Mouse (Mus musculus): ENCODE results near the gene Gm12569.
A peak's percentile ranks its signal among the peaks of the same experiment; 100 is the strongest.

Gene Gm12569

DNA sequence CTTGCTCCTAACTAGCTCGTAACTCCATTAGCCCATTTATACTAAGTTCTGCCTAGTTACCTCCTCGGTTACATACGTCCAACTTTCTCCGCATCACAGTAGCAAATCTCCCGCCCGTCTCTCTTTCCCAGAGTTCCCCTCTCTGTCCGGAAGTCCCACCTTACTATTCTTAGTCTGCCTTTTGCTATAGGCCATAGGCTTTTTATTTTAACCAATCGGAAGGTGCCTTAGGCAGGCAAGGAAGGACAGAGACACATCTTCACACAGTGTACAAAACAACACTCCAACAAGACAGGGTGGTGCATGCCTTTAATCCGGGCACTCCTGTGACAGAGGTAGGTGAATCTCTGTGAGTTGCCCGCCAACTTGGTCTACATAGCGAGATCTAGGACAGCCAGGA, at the start of gene Gm12569:
Gene Gm12569 (plus strand): TSS at position 166 of the 400 bp plus-strand sequence.
- DNase-seq (ENCODE audit: low spot score in 2 of 2) = no peak

DNA sequence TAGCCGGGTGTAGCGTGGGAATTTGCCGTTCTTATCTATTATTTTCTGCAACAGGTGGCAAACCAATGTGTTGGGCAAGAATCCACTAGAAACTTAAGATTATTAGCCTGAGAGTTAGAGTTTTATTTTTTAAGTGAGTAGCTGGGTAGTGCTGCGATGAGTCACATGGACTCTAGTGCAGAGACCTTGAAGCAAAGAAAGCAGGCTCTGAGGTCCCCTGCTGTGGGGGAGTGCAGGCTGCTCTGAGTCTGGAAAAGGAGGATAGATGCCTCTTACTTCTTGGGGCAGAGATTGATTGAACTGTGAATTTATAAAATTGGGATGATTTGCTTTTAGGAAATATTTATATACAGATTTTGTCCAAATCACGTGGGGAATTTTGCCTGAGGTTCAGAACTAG, 17.5 kb upstream of the Gm12569 start:
- no peak for DNase-seq (ENCODE audit: low spot score in 2 of 2)

DNA sequence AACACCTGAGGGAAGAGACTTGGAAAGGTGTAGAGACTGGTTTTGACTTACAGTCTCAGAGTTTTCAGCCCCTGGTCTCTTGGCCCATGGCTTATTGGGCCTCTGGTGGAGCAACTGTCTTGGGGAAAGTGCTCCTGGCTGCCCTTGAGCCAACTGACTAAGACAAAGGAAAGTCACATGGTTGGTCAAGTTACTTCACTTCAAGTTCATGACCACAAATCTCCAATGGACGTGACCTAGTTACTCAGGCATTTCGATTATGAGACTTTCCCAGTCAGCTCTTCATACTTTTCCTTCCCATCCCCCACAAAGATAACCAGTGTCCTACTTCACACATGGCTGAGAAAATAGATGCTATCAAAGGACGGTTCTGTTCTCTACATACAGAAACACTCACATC, 12.5 kb upstream of the Gm12569 start:
- no peak for DNase-seq (ENCODE audit: low spot score in 2 of 2)

DNA sequence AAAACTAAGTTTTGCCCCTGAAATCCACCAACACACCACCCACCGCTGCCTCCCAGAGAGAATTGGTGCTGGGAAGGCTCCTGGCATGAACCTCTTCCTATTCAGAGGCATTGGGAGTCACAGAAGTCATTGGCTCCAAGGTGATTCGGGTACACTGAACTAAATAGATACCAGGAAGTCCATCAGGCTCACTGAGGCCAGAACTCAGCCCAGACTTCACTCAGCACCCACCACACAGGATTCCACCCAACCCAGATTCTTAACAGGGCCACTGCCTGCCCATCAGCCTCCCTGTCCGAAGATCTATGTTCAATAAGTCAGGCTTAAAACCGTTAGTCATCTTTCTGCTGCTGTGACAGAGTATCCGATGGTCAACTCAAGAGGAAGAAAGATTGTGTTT, 8.8 kb upstream of the Gm12569 start:
- no peak for DNase-seq (ENCODE audit: low spot score in 2 of 2)

DNA sequence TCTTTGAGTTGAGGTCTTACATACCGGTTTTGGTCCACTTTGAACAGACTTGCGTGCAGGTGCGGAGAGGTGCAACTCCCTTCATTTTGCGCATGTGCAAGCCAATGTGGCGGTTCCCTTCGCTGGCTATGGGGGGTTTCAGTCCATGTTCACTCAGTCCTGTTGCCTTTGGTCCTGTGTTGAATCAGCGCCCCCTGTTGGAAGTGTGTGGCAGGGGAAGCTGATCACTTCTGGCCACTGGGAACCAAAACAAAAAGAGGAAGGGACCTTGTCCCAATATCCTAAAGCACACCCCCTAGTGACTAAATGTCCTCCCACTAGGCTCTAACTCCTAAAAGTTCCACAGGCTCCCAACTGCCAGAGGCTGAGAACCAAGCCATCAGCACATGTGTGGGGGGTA, 6.3 kb upstream of the Gm12569 start:
- no peak for DNase-seq (ENCODE audit: low spot score in 2 of 2)

DNA sequence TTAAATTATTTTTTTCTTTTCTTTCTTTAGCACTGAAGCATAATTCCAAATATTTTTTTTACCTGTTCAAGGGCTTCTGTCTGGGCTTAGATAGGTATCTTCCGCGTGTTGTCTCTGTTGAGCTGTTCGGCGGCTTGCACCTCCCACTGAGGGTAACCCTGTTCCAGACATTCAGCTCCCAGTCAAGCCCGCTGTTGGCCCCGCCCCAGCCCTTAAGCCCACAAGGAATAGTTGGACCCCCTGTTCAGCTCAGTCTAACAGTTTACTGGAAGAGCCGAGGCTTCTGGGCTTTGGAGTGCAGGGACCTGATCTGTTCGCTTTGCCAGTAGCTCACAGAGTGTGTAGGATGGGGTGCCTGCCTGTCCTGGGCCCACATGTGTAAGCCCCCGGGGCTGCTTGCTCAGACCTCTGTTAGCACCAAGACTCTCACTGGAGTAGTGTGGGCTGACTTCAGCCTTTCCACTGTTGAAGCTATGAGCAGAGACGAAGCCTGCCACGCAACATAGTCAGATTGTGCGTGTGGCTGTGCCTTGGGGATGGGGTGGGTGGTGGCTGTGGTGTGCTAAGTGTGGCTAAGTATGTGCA, 785 bp upstream of the Gm12569 start:
- no peak for DNase-seq (ENCODE audit: low spot score in 2 of 2)

DNA sequence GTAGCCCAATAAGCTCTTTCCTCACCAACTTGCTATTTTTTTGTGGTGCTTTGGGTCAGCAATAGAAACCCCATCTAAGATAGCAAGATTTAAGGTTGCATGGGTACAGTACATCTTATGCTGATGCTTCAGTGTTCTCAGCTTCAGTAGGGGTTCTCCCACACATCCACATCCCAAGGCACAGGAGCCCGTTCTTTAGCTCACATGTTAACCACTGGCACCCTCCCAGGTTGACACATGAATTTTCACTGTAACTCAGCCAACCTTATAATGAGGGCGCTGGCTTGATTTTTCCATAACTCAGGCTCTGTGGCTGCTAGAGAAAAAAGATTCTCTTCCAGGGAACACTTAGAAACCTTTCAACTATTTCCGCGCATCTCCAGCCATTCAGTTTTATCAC, 6.8 kb downstream of the Gm12569 start:
- DNase-seq (ENCODE audit: low spot score in 2 of 2) = peak; percentile 62 to 75

DNA sequence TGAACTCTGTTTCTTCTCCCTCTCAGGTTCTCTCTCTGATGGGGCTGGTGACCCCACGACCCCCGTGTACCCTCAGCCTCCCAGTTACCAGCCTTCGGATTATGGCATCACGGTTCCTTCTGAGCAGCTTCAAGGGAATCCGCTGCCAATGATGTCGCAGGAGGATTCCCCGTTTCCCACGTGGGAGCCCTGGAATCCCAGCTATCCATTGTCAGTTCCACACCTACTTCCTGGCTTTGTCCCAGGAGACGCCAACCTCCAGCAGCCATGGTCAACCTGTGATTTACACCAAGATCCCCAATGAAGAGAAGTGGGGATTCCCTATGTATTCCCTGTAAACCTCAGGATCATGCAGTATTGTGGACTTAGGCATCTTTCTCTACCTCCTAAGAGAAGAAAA, 14.4 kb downstream of the Gm12569 start:
- no peak for DNase-seq (ENCODE audit: low spot score in 2 of 2)

DNA sequence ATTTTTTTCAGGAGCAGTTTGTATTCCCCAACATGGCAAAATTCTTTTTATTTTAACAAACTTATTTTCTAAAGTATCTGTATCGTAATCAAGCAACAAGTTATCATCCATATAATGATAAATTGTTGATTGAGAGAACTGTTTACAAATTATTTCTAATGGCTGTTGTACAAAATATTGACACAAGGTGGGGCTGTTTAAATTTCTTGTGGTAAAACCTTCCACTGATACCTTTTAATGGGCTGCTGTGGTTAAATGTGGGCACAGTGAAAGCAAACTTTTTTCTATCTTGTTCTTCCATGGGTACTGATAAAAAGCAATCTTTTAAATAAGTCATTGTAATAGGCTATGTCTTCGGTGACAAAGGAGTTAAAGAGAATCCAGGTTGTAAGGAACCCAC, 22.6 kb downstream of the Gm12569 start:
- DNase-seq (ENCODE audit: low spot score in 2 of 2) = no peak

DNA sequence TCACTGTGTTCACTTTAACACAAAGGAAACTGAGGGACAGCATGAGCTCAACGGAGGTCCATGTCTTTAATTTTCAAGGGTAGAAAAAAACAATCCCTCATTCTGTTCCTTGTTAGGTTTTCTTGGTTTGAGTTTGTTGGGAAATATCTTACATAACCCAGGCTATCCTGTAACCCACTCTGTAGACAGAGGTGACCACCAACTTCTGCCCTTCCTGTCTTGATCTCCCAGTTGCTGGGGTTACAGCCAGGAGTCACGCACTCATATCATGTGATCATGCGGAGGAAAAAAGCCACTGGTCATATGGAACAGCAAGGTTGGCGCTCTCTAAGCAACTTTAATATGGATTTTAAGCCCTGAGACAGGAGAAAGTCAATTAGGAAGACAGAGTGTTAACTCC, 36.7 kb downstream of the Gm12569 start:
- DNase-seq (ENCODE audit: low spot score in 2 of 2) = no peak

DNA sequence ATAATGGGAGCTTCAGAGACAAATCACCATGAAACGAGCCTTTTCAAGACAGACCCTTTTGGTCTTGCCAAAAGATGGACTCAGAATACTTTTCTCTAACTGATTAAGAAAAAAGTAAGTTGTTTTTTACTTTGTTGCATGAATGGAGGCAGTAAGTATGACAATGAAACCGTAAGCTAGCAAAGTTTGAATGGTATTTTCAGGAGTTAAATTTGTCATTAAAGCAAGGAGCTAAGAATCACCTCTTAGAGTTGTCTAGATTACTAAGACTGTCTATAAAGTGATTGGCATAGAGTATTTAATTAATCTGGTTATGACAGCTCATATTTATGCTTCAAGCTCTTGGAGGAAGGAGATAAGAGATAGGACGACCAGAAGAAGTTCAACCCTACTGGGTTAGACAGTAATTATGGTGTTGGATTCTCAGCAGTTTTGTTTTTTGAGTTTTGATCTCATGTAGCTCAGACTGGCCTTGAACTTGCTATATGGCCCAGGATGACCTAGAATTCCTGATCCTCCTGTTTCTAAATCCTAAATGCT, 41.5 kb downstream of the Gm12569 start, which contains the start of gene Clk4:
Gene Clk4 (plus strand): TSS at position 51 of the 540 bp plus-strand sequence.
- DNase-seq (ENCODE audit: low spot score in 2 of 2) = no peak

DNA sequence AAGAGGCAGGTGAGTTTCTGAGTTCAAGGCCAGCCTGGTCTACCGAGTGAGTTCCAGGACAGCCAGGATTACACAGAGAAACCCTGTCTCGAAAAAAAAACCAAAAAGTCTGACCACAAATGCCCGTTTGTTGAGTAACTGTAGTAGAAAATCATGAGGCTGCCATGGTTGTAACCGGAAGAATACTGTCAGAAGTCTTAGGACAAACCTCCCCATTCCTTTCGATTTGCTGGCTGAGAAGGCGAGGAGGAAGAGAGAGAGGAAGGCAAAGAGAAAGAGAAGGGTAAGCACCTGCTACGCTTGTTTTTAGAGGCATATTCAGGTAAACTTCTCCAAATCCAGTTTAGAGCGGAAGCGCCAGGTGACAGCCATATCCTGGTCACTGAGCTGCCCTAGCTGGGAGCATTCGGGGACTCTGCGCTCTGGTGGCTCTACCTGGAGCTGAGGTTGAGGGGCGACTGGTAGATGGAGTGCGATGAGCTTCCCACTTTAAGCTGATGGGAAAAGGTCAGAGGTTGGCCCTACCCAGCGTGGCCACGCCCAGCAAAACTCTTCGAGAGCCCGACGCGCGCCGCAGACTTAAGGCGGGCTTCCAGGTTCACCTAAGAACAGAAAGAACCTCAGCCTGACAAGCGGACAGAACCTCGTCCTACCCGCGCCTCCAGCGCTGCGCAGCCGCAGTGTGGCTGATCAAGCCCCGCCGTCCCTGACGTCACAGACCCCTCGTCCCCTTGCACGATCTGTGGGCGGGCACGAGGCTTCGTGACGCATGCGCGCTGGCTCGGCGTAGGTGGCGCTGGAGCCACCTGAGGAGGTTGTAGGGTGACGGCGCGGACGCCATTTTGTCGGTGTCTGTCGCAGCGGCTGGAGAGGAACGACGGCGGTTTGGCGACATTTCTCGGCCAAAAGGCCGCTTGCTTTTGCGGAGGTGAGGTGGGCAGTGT, 42.3 kb downstream of the Gm12569 start, which contains the start of gene BC049762:
Gene BC049762 (minus strand): TSS at position 705 of the 944 bp plus-strand sequence.
- DNase-seq (ENCODE audit: low spot score in 2 of 2) = peak; percentile 97 to 98

DNA sequence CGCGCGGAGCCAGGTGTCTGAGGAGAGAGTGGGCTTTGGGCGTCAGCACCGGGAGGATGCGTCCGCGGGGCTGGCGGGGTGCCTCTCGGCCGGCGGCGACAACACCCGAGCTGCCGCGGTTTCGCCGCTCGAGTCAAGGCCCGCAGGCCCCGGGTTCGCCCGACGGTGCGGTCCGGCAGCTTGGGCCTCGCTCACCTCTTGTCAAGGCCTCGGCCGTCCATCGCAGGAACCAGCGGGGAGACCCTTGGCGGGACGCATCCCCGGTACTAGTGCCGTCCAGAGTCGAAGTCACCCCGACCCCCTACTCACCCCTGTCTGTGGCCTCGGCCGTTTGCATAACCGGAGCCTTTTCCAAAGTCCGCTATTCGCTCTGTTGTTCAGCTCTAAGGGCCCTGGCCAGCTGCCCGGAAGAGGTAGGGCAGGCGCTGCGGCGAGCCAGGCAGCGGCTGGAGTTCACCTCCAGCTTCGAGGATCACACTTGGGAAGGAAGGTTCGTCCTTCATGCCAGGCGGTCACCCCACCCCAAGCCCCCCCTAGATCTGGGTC, 43.1 kb downstream of the Gm12569 start:
- DNase-seq (ENCODE audit: low spot score in 2 of 2) = peak in 1 of 2 experiments; percentile 40

DNA sequence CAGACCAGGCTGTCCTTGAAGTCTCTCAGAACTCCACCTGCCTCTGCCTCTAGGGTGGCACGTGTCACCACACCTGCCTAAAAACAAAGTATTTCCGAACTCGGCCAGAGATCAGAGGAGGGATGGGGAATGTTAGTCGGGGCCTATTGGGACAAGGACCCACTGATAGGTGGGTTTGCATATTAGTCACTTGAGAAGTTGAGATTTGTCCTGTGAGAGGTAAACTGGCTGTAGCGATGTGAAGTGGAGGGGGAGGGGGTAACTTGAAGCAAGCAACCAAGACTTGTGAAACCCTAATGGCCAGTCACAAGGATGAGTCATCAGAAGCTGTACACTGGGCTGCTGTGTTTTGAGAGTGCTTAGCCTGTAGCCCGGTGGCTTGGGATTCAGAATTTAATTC, 44.1 kb downstream of the Gm12569 start:
- no peak for DNase-seq (ENCODE audit: low spot score in 2 of 2)

DNA sequence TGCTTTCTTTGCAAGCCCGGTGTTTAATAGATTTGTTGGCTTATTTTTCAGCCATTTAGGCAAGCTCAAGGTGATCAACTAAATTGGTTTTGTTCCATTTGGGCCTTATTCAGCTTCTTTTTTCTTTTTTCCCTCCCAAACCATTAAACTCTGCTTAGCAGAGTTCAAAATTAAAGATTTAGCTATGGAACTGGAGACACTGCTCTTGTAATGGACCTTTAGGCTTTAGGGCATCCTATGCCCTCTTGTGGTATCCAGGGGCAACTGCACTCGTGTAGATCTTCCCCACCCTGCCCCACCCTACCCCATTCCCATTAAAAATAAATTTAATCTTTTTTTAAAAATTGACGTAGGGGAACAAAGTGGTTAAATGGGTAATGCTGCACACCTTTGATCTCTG, 45.1 kb downstream of the Gm12569 start:
- no peak for DNase-seq (ENCODE audit: low spot score in 2 of 2)

DNA sequence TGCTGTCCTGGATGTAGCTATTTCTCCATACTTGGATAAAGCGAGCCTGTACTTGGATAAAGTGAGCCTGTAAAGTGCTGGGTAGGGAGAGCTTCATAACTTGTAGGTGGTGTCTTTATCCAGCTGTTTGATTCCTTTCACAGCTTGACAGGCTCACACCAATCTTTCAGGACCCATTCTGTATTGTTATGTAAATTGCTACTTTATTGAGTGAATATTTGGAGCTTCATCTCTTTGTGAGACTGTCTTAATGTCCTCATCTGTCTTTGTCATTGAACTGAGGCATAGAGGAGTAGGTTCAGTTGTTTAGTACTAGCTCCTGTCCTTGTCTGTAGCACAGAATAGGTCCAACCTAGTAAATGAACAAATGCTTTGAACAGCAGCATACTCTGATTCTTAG, 54.1 kb downstream of the Gm12569 start:
- no peak for DNase-seq (ENCODE audit: low spot score in 2 of 2)
